Mouse (Mus musculus) limb, embryonic 15.5 days (tissue): Measurements from ENCODE around the gene Myom1. TPM values are rescaled to one million over a fixed set of nuclear protein-coding genes. Genes with fewer than 3 reads are reported as not detected.

Experiments
- ATAC-seq: fragments of 200-750 bp; cut with Nextera tagmentation; 2 replicates; pipeline ENCODE4 v1.8.0; 2017; ENCODE audit warnings: low read depth, moderate TSS enrichment; ENCODE audit not compliant: insufficient number of reproducible peaks, low FRiP score, low TSS enrichment
- H3K27ac ChIP-seq: fragments of 300-500 bp; sonication (generic); 2 replicates; pipeline ENCODE4 v1.5.1; 2015; ENCODE audit warnings: moderate library complexity, mild to moderate bottlenecking, inconsistent platforms
- H3K27me3 ChIP-seq: fragments of 300-500 bp; sonication (generic); 2 replicates; pipeline ENCODE4 v1.6.1; 2015; ENCODE audit warnings: inconsistent platforms
- H3K36me3 ChIP-seq: fragments of 300-500 bp; sonication (generic); 2 replicates; pipeline ENCODE4 v1.6.1; 2015; ENCODE audit warnings: inconsistent platforms
- H3K4me1 ChIP-seq: fragments of 300-500 bp; sonication (generic); 2 replicates; pipeline ENCODE4 v1.6.1; 2015; ENCODE audit warnings: inconsistent platforms
- H3K4me2 ChIP-seq: fragments of 300-500 bp; sonication (generic); 2 replicates; pipeline ENCODE4 v1.6.1; 2015; ENCODE audit warnings: mild to moderate bottlenecking, inconsistent platforms
- H3K4me3 ChIP-seq: fragments of 300-500 bp; sonication (generic); 2 replicates; pipeline ENCODE4 v1.5.1; 2015; ENCODE audit warnings: mild to moderate bottlenecking, inconsistent platforms
- H3K9ac ChIP-seq: fragments of 300-500 bp; sonication (generic); 2 replicates; pipeline ENCODE4 v1.6.1; 2015; ENCODE audit warnings: inconsistent platforms
- H3K9me3 ChIP-seq: fragments of 300-500 bp; sonication (generic); 2 replicates; pipeline ENCODE4 v1.6.1; 2016; ENCODE audit warnings: inconsistent platforms
- WGBS: fragments of 180-500 bp; shearing (Covaris S2); methylation state at CpG from one replicate; pipeline ENCODE4 v1.1.7; 2015; 5-methylcytosine and 5-hydroxymethylcytosine counted together
- polyA plus RNA-seq: library from polyadenylated mRNA; unstranded; fragments of >200 nt; fragmentation: Nextera tagmentation; extraction: Ambion mirVana; gene quantifications from 2 replicates; pipeline ENCODE4 v1.2.1, GENCODE M21; 2015

Gene Myom1
- polyA plus RNA-seq, 1 experiment from 2014 or later, result 18.3 TPM

- no peak overlapping the region for H3K9ac ChIP-seq
These were observed 134.9 kb downstream of the Myom1 start for GRCm38 (mm10) chr17:71137334-71137721.

GRCm38 (mm10) chr17:71142068-71142467, 139.6 kb downstream of the Myom1 start:
- Histone ChIP-seq H3K36me3 (no peaks in the 10 kb centered on the region), H3K4me2 (no peak overlapping the region), H3K9me3 (no peaks in the 10 kb centered on the region), H3K27me3 (no peaks in the 10 kb centered on the region), H3K27ac (no peak overlapping the region), H3K9ac (no peak overlapping the region), H3K4me3 (no peak overlapping the region), H3K4me1 (no peaks in the 10 kb centered on the region)
- WGBS, result 70% methylated on average over 4 of the region's 4 CpGs
- no peak for ATAC-seq

More at GRCm38 (mm10) chr17:71137334-71137721, 134.9 kb downstream of the Myom1 start:
- no peak overlapping the region for H3K4me2 ChIP-seq
- no peaks in the 10 kb centered on the region for H3K27me3 ChIP-seq
- 0 out of 2 replicates have a peak, but pooled peaks have one; percentile 35 for ATAC-seq
- H3K4me1 ChIP-seq, result no peaks in the 10 kb centered on the region
- 75% methylated on average over 2 of the region's 2 CpGs for WGBS
- no peaks in the 10 kb centered on the region for H3K36me3 ChIP-seq
- no peak overlapping the region for H3K27ac ChIP-seq
- no peak overlapping the region for H3K4me3 ChIP-seq
- H3K9me3 ChIP-seq, result no peaks in the 10 kb centered on the region

GRCm38 (mm10) chr17:71143155-71143554, 140.7 kb downstream of the Myom1 start:
- Histone ChIP-seq H3K27ac (no peak overlapping the region), H3K4me3 (no peak overlapping the region), H3K4me2 (no peak overlapping the region), H3K9ac (no peak overlapping the region), H3K27me3 (no peaks in the 10 kb centered on the region), H3K36me3 (no peaks in the 10 kb centered on the region), H3K4me1 (no peaks in the 10 kb centered on the region), H3K9me3 (no peaks in the 10 kb centered on the region)
- 83% methylated on average over 4 of the region's 4 CpGs for WGBS
- no peak for ATAC-seq

GRCm38 (mm10) chr17:71144322-71145116, 142.1 kb downstream of the Myom1 start:
- Histone ChIP-seq H3K4me2 (no peak overlapping the region), H3K9me3 (no peaks in the 10 kb centered on the region), H3K4me3 (no peak overlapping the region), H3K9ac (no peak overlapping the region), H3K36me3 (no peaks in the 10 kb centered on the region), H3K27ac (no peak overlapping the region), H3K4me1 (no peaks in the 10 kb centered on the region), H3K27me3 (no peaks in the 10 kb centered on the region)
- 82% methylated on average over 19 of the region's 19 CpGs for WGBS
- ATAC-seq, result no peak

GRCm38 (mm10) chr17:71145248-71145961, 143.0 kb downstream of the Myom1 start:
- Histone ChIP-seq H3K4me2 (no peak overlapping the region), H3K9me3 (no peaks in the 10 kb centered on the region), H3K9ac (no peak overlapping the region), H3K27ac (no peak overlapping the region), H3K4me3 (no peak overlapping the region), H3K27me3 (no peaks in the 10 kb centered on the region), H3K4me1 (no peaks in the 10 kb centered on the region), H3K36me3 (no peaks in the 10 kb centered on the region)
- WGBS, result 83% methylated on average over 1 of the region's 1 CpGs
- no peak for ATAC-seq

GRCm38 (mm10) chr17:71153356-71153755, 150.9 kb downstream of the Myom1 start:
- 47% methylated on average over 4 of the region's 4 CpGs for WGBS
- Histone ChIP-seq H3K9me3 (no peaks in the 10 kb centered on the region), H3K4me3 (no peak overlapping the region), H3K27me3 (no peaks in the 10 kb centered on the region), H3K36me3 (no peaks in the 10 kb centered on the region), H3K27ac (no peak overlapping the region), H3K4me1 (0 out of 2 replicates have a peak, but pooled peaks cover 3% of the 10 kb centered on the region), H3K4me2 (no peak overlapping the region), H3K9ac (no peak overlapping the region)
- ATAC-seq, result no peak

- no peak overlapping the region for H3K9ac ChIP-seq
- no peak overlapping the region for H3K4me2 ChIP-seq
- H3K27ac ChIP-seq, result no peak overlapping the region
- H3K9me3 ChIP-seq, result no peaks in the 10 kb centered on the region
- ATAC-seq, result no peak
- H3K4me3 ChIP-seq, result no peak overlapping the region
- H3K27me3 ChIP-seq, result no peaks in the 10 kb centered on the region
- peaks cover 19% of the 10 kb centered on the region for H3K4me1 ChIP-seq
- H3K36me3 ChIP-seq, result no peaks in the 10 kb centered on the region
- WGBS, result 69% methylated on average over 1 of the region's 1 CpGs
These were observed 152.8 kb downstream of the Myom1 start for GRCm38 (mm10) chr17:71155271-71155670.

GRCm38 (mm10) chr17:71159152-71159567, 156.7 kb downstream of the Myom1 start:
- Histone ChIP-seq H3K27ac (peak overlapping the region; percentile 75), H3K4me1 (peaks cover 20% of the 10 kb centered on the region), H3K9ac (no peak overlapping the region), H3K4me3 (no peak overlapping the region), H3K4me2 (no peak overlapping the region), H3K36me3 (no peaks in the 10 kb centered on the region), H3K9me3 (no peaks in the 10 kb centered on the region), H3K27me3 (no peaks in the 10 kb centered on the region)
- ATAC-seq, result peak; percentile 72; the same call in 1 of the 2 replicates
- WGBS, result 9% methylated on average over 4 of the region's 4 CpGs

- ATAC-seq, result no peak
- Histone ChIP-seq H3K36me3 (no peaks in the 10 kb centered on the region), H3K4me2 (no peak overlapping the region), H3K27me3 (no peaks in the 10 kb centered on the region), H3K4me3 (no peak overlapping the region), H3K4me1 (peaks cover 20% of the 10 kb centered on the region), H3K27ac (peak overlapping the region; percentile 75), H3K9ac (no peak overlapping the region), H3K9me3 (no peaks in the 10 kb centered on the region)
- 36% methylated on average over 8 of the region's 8 CpGs for WGBS
These were observed 157.3 kb downstream of the Myom1 start for GRCm38 (mm10) chr17:71159720-71160119.

GRCm38 (mm10) chr17:71160244-71160995, 158.0 kb downstream of the Myom1 start:
- no peaks in the 10 kb centered on the region for H3K36me3 ChIP-seq
- no peaks in the 10 kb centered on the region for H3K9me3 ChIP-seq
- peak overlapping the region; percentile 75; the same call in 1 of the 2 replicates for H3K27ac ChIP-seq
- H3K9ac ChIP-seq, result no peak overlapping the region
- H3K4me1 ChIP-seq, result peaks cover 17% of the 10 kb centered on the region
- no peak overlapping the region for H3K4me2 ChIP-seq
- H3K4me3 ChIP-seq, result no peak overlapping the region
- 79% methylated on average over 8 of the region's 8 CpGs for WGBS
- no peak for ATAC-seq
- no peaks in the 10 kb centered on the region for H3K27me3 ChIP-seq

GRCm38 (mm10) chr17:71164991-71165390, 162.6 kb downstream of the Myom1 start:
- WGBS, result 68% methylated on average over 6 of the region's 6 CpGs
- Histone ChIP-seq H3K4me2 (no peak overlapping the region), H3K9ac (no peak overlapping the region), H3K4me1 (peaks cover 3% of the 10 kb centered on the region), H3K27me3 (no peaks in the 10 kb centered on the region), H3K36me3 (no peaks in the 10 kb centered on the region), H3K27ac (no peak overlapping the region), H3K9me3 (no peaks in the 10 kb centered on the region), H3K4me3 (no peak overlapping the region)
- ATAC-seq, result no peak
